Mouse (Mus musculus) B cell, adult 2 months (primary cell): ENCODE results near the gene Hyal5.

Source experiments
- DNase-seq, 2 experiments: peaks; one replicate each; pipeline ENCODE4 v3.0.0; 2022

Hyal5 gene

DNA sequence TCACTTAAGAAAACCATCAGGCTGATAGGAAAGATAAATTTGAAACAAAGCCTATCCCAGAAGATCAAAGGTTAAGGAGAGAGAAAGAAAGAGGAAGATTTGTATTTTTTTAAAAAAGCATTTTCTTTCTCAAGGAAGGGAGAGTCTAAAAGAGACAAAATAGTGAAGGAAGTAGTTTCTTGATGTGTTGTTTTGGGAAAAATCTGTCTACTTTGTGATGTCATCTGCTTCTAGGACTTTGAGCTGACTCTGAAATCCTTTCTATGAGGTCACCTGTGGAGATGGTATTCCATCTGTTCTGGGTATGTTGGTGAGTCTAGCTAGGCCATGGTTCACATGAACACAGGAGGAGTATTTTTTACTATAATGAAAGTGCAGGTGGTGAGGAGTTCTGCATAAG lies at the start of gene Hyal5:
Gene Hyal5, plus strand, starts transcription at position 301 of the 400 bp plus-strand sequence.
- no peak for DNase-seq

DNA sequence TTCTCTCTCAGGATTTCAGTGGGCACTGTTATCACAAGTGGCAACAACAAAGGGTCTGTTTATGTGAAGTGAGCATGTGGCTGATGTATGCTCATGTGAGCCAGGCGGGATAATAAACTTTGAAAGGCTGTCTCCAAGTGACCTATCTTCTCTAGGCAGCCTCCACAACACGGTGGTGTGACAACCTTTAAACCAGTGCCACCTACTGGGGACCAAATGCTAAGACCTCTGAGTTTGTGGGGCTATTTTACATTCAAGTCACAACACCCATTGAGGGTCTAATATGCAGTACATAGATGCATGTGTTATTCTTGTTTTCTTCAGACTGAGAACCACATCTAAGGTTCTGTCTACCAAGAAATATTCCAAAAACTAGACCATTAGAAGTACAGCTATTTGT lies 35.7 kb upstream of the Hyal5 start:
- DNase-seq, result no peak

DNA sequence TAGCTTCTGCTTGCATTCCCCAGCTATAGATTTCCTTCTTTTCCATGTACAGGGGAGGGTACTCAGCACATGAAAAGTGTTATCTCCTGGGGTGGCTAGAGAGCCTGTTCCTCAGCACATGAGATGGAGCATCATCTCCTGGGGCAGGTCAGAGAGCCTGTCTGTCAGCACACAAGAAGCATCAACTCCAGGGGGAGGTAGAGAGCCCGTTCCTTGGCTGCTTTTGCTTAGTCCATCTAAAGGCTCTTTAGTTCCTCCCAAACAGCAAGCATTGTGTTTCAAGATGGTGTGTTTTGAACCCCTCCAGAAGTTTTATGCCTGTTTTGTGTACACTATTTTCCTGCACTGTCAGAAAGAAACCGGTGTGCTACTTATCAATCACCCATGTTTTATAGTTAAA lies 2.5 kb downstream of the Hyal5 start:
- DNase-seq, result no peak

DNA sequence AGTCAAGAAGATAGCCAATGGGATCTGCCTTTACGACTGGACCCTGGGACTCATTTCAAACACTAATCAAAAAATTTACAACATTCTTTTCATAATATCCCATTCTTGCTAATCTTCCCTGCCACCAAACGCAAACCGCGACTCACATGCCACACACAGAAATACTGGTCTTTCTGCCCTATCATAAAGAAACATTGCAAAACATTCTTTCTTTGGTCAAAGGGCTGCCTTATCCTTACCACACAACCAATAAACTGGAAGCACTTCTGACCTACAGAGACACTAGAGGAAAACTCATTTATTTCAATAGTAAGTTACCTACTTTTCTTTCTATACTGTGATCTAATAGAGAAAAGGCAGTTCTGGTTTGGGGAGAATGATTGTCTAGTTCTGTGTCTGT lies 5.9 kb downstream of the Hyal5 start:
- DNase-seq, result no peak

DNA sequence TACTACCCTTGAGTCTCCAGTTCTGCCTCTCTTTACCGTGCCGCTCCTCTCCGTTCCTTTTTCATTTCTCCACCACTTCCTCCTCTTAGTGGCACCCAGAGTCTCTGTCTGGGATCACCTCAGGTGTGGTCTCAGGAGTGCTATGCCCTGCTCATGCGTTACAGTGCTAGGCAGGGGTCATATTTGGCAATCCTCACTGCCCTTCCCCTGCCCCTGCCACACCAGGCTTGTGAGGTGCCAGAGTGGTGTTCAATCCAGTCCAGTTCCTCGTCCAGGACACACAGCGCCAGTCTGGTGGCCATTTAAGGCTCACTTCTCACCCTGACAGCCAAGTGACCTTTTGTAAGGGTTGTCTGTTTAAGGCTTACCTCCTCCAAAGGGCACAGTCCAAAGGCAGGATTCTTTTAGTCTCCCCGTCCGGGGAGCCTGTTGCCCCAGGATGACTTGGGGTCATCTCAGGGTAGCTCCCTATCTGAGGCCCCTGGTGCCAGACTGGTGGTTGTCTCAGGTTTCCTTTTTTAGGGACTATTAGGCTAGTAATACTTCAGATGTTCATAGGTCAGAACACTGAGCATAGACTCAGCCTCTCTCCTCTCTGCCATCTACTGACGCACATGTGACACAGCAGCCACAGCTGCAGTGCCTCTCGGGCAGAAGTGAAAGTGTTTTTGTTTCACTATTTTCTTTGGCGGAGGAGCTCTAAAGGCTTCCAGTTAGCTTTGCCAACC lies 36.5 kb downstream of the Hyal5 start:
- no peak for DNase-seq

DNA sequence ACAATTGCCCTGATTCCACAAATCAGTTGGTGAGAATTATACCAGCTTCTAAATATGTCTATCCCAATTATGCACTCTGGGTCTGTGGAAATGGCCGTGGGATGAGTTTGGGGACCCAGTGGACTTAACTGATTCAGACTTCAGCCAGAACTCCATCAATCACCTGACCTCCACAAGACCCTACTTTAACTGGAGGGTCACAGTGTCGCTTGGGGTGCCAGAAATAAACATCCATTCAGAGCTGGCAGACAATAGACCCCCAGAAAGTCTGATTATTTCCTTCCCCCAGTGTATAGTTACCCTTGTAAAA lies 37.0 kb downstream of the Hyal5 start:
- DNase-seq, result no peak

DNA sequence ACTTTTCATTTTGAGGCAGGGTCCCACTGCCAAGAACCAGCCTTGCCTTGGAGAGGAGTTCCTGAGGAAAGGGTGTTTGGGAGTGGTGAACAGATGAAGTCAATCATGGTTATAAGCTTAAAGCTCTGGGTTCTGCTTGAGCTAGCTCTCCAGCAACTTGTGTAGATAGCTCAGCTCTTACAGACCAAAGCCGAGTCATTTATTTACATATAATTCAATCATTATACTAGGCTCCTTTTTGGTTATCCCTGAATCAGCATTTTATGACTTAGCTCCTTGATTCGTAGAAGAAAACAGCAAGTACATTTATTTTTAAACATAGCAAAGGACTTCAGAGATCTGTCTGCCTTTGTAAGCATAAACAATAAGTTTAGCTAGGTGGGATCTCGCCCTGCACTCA lies 47.3 kb downstream of the Hyal5 start:
- DNase-seq, result no peak

DNA sequence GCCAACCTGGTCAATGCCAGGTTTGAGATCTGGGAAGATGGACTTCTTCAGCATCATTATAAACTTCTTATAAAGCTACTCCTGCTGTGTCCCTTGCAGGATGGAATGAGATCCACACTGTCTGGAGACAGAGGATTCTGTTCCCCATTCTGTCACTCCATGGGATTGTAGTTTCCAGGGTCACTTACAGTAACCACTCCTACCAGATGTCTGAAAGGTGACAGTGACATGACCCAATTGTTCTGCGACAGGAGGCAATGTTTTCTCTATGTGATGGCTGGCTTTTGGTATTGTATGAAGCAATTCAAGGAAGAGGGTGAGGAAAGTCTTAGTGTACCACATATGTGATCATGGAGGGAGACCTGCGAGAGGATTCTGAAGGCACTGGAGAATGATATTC lies 50.0 kb downstream of the Hyal5 start:
- no peak for DNase-seq

DNA sequence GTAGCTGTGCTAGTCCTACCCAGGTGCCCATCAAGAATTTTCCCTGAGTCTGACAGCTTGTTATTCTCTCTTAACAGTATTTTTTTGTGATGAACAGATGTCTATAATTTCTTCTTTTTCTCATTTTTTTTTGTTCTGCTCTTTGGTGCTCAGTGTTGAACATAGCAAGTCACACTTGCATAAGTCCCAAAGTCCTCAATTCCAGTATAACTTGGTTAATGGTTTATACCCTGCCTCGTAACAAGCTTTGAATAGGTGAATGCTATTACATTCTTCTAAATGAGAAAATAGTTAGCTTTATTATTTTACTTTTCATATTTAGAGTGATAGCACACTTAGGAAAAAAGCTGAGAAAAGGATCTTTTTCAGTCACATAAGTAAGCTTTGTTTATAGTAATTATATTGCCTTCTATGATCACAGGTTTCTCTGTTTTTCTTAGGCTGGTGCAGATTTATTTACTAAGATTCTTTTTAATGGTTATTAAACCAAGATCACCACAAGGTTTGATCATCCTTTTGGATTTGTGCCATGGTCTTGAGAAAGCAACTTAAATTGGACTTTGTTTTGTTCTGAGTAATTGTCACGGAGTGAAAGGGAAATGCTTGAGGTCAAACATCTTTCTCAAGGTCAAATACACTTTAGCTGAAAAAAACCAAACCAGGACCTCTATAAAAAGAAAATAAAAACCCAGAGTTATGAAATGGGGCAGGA lies 52.4 kb downstream of the Hyal5 start:
- DNase-seq, result no peak

DNA sequence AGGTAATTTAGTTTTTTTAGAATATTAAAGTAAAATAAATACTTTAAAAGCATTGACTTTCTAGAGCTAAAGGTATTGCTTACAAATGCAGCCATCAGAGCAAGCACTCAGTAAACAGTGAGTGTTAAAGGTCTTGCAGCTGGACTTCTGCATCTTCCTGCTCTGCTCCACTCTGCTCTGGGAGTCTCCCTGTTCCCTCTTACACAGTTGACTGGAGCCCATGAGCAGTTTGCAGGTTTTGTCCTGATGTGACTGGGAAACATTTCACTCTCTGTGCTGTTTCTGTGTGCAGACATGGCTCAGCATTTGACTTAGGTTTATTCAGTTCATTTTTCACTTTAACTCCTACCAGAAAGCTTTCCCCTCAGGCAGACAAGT lies 52.9 kb downstream of the Hyal5 start:
- no peak for DNase-seq

DNA sequence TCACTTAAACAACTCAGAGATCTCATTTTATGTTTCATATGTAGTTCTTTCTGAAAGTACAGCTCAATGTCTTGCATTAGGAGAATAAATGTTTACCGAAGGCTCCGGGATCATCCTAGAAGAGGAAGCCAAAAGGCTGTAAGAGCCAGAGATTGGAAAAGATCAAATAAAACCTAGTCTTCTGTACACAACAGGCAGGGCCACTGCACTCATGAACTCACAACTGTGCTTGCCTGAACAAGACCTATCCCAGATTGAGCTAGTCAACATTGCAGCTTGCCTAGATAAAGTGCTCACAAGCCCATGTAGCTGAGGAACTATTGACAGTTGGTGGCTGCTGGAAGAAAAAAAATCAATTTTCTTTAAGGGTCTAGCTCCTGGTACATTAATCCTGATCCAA lies 55.8 kb downstream of the Hyal5 start:
- DNase-seq, result no peak

DNA sequence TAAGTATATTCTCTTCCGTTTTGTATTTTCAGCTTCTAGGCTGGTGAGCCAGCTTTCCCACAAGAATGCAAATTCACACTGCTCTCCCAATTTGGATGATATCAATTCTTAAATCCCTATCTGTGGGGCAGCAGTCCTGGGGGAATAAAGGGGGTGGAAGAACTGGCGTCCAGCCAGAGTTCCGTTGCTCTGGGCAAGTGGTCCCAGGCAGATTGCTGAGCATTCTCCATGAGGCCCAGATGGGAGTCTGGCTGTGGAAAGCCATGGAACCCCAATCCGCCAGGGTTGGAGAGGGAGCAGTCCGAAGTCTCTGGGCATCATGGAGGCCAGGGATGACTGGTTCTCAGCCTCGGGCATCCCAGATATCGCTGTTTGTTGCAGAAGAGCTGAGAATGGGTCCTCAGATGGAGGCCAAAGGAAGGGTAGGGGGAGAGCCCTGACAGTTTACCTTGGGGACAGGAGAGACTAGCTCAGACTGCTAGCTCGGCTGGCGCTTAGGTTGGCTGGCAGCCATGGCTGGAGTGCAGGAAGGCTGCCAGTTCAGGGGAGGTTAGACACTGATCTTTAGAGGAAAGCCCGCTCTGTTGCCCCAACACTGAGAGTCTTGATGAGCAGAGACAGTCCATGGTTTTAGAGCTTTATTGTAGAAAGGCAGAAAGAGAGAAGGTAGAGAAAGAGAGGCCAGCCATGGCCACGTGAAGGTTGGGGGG lies 67.4 kb downstream of the Hyal5 start:
- no peak for DNase-seq
